Mouse (Mus musculus) embryonic facial prominence, embryonic 15.5 days (tissue): Measurements from ENCODE around the gene Ehmt1. TPM values are rescaled to one million over a fixed set of nuclear protein-coding genes. Genes with fewer than 3 reads are reported as not detected.

ENCODE experiments used
- ATAC-seq: fragments of 200-750 bp; cut with Nextera tagmentation; 2 replicates; pipeline ENCODE4 v1.8.0; 2017; ENCODE audit warnings: low read depth, moderate TSS enrichment; ENCODE audit not compliant: insufficient number of reproducible peaks, low FRiP score, low TSS enrichment
- H3K27ac ChIP-seq: fragments of 300-500 bp; sonication (generic); replicated peaks from 2 replicates; pipeline ENCODE4 v1.5.1; 2015; ENCODE audit warnings: mild to moderate bottlenecking, inconsistent platforms
- H3K27me3 ChIP-seq: fragments of 300-500 bp; sonication (generic); 2 replicates; pipeline ENCODE4 v1.6.1; 2015; ENCODE audit warnings: inconsistent platforms
- H3K36me3 ChIP-seq: fragments of 300-500 bp; sonication (generic); 2 replicates; pipeline ENCODE4 v1.6.1; 2015; ENCODE audit warnings: mild to moderate bottlenecking, inconsistent platforms
- H3K4me1 ChIP-seq: fragments of 300-500 bp; sonication (generic); 2 replicates; pipeline ENCODE4 v1.6.1; 2015; ENCODE audit warnings: inconsistent platforms
- H3K4me2 ChIP-seq: fragments of 300-500 bp; sonication (generic); replicated peaks from 2 replicates; pipeline ENCODE4 v1.6.1; 2015; ENCODE audit warnings: mild to moderate bottlenecking, inconsistent platforms
- H3K4me3 ChIP-seq: fragments of 300-500 bp; sonication (generic); replicated peaks from 2 replicates; pipeline ENCODE4 v1.5.1; 2015; ENCODE audit warnings: mild to moderate bottlenecking, inconsistent platforms
- H3K9ac ChIP-seq: fragments of 300-500 bp; sonication (generic); 2 replicates; pipeline ENCODE4 v1.6.1; 2015; ENCODE audit warnings: inconsistent platforms
- H3K9me3 ChIP-seq: fragments of 300-500 bp; sonication (generic); replicated peaks from 2 replicates; pipeline ENCODE4 v1.6.1; 2016; ENCODE audit warnings: inconsistent platforms
- WGBS: fragments of 180-500 bp; shearing (Covaris S2); methylation state at CpG from one replicate; pipeline ENCODE4 v1.1.7; 2015; 5-methylcytosine and 5-hydroxymethylcytosine counted together
- polyA plus RNA-seq: library from polyadenylated mRNA; unstranded; fragments of >200 nt; fragmentation: Nextera tagmentation; extraction: Ambion mirVana; gene quantifications from 2 replicates; pipeline ENCODE4 v1.2.1, GENCODE M21; 2015

The Ehmt1 gene
- polyA plus RNA-seq, 1 experiment from 2014 or later: 85.2 TPM

- Histone ChIP-seq H3K4me3 (no peak overlapping the region), H3K4me1 (no peaks in the 10 kb centered on the region), H3K9ac (no peak overlapping the region), H3K36me3 (peaks cover 23% of the 10 kb centered on the region), H3K4me2 (no peak overlapping the region), H3K27me3 (no peaks in the 10 kb centered on the region), H3K27ac (no peak overlapping the region), H3K9me3 (no peaks in the 10 kb centered on the region)
- WGBS: 30% methylated on average over 4 of the region's 4 CpGs
- ATAC-seq: no peak
Observed at GRCm38 (mm10) chr2:24787250-24787649, 132.2 kb downstream of the Ehmt1 start.

- H3K27me3 ChIP-seq: no peaks in the 10 kb centered on the region
- H3K4me3 ChIP-seq: no peak overlapping the region
- no peaks in the 10 kb centered on the region for H3K9me3 ChIP-seq
- 51% methylated on average over 4 of the region's 4 CpGs for WGBS
- H3K4me2 ChIP-seq: no peak overlapping the region
- H3K9ac ChIP-seq: no peak overlapping the region
- H3K27ac ChIP-seq: no peak overlapping the region
- H3K4me1 ChIP-seq: no peaks in the 10 kb centered on the region
- no peak for ATAC-seq
- no peaks in the 10 kb centered on the region for H3K36me3 ChIP-seq
Observed at GRCm38 (mm10) chr2:24781253-24781652, 138.2 kb downstream of the Ehmt1 start.

GRCm38 (mm10) chr2:24776831-24777230 is 142.6 kb downstream of the Ehmt1 start:
- Histone ChIP-seq H3K27me3 (no peaks in the 10 kb centered on the region), H3K9ac (no peak overlapping the region), H3K4me3 (no peak overlapping the region), H3K4me1 (no peaks in the 10 kb centered on the region), H3K27ac (no peak overlapping the region), H3K4me2 (no peak overlapping the region), H3K36me3 (no peaks in the 10 kb centered on the region), H3K9me3 (no peaks in the 10 kb centered on the region)
- ATAC-seq: no peak
- 18% methylated on average over 4 of the region's 5 CpGs for WGBS

DNA sequence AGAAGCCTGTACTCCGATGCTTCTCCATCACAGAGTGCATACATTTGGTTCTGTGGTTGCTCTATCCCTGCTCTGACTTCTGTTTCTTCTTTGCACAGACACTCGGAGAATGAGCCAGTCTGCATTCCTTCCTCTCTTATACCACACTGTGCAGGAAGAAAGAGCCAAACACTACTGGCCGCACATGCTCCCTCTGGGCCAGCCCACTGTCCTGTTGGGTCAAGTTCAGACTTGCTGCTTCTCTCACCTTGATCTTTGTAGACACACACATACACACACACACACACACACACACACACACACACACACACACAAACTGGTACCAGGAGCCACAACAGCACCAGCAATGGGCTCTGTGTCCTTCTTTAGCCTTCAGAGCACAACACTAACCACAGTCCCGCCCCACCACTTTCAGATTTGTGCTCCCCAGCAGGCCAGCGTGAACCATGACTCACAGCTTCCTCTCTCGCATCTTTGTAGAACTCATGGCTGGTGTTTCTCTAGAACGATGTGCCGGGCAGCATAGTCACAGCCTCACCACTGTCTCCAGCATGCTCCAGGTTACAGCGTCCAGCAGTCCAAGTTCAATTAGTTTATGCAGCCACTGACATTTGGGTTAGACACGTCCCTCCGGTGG is 143.3 kb downstream of the Ehmt1 start:
- no peaks in the 10 kb centered on the region for H3K36me3 ChIP-seq
- H3K4me1 ChIP-seq: no peaks in the 10 kb centered on the region
- no peaks in the 10 kb centered on the region for H3K27me3 ChIP-seq
- ATAC-seq: no peak
- no peak overlapping the region for H3K4me2 ChIP-seq
- no peak overlapping the region for H3K4me3 ChIP-seq
- no peak overlapping the region for H3K9ac ChIP-seq
- H3K9me3 ChIP-seq: no peaks in the 10 kb centered on the region
- WGBS: 73% methylated on average over 11 of the region's 11 CpGs
- no peak overlapping the region for H3K27ac ChIP-seq

GRCm38 (mm10) chr2:24774832-24775231 is 144.6 kb downstream of the Ehmt1 start:
- ATAC-seq: no peak
- H3K27ac ChIP-seq: no peak overlapping the region
- H3K36me3 ChIP-seq: no peaks in the 10 kb centered on the region
- no peaks in the 10 kb centered on the region for H3K4me1 ChIP-seq
- H3K4me2 ChIP-seq: no peak overlapping the region
- 56% methylated on average over 7 of the region's 7 CpGs for WGBS
- H3K27me3 ChIP-seq: no peaks in the 10 kb centered on the region
- H3K9me3 ChIP-seq: no peaks in the 10 kb centered on the region
- H3K4me3 ChIP-seq: no peak overlapping the region
- no peak overlapping the region for H3K9ac ChIP-seq

DNA sequence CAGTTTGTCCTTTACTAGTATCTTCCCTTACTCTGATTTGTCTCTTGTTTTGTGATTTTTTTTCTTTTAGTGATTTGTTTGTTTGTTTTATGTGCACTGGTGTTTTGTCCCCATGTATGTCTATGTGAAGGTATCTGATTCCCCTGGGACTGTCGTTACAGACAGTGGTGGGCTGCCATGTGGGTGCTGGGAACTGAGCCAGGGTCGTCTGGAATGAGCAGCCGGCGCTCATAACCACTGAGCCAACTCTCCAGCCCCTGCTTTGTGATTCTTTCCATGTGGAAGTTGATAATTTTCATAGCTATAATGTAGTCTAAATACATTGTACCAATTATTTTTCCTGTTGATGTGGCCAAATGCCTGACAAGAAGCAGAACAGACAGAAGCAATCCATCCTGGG is 148.6 kb downstream of the Ehmt1 start:
- Histone ChIP-seq H3K27me3 (no peaks in the 10 kb centered on the region), H3K9ac (no peak overlapping the region), H3K9me3 (no peaks in the 10 kb centered on the region), H3K4me2 (no peak overlapping the region), H3K4me3 (no peak overlapping the region), H3K36me3 (no peaks in the 10 kb centered on the region), H3K4me1 (no peaks in the 10 kb centered on the region), H3K27ac (no peak overlapping the region)
- no peak for ATAC-seq
- WGBS: 55% methylated on average over 4 of the region's 4 CpGs

DNA sequence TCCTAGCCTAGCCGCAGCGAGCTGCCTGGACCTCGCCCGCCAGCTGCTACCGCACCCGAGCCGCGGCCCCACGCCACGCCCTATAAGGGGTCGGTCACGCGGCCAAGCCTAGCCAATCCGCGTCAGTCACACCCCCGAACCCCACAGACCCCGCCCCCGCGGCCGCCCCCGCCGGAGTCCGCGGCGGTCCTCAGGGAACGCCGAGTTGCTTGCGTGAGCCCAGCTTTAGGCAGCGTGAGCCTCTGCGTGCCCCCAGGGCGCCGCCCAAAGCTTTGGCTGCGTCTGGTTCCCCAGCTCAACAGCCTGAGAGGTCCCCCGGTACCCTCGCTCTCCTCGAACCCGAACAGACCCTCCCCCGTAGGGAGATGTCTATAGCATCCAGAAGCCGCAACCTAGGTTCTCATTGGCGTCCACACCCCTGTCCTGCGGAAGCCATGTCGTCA is 156.3 kb downstream of the Ehmt1 start, which contains the start of gene Cacna1b:
Gene Cacna1b (minus strand): TSS at position 38 of the 443 bp plus-strand sequence.
- Histone ChIP-seq H3K27me3 (peaks cover 25% of the 10 kb centered on the region), H3K4me2 (peak within 1 kb of the TSS; percentile 99), H3K9me3 (no peaks in the 10 kb centered on the region), H3K4me1 (peaks cover 22% of the 10 kb centered on the region), H3K9ac (0 out of 2 replicates have a peak within 1 kb of the TSS, but pooled peaks have one; percentile 7), H3K27ac (no peak within 1 kb of the TSS), H3K4me3 (peak within 1 kb of the TSS; percentile 57), H3K36me3 (no peaks in the 10 kb centered on the region)
- peak; percentile 91 for ATAC-seq
- under 1% methylated on average over 42 of the region's 42 CpGs for WGBS

- WGBS: under 1% methylated on average over 52 of the region's 52 CpGs
- no peaks in the 10 kb centered on the region for H3K36me3 ChIP-seq
- peak overlapping the region; percentile 99 for H3K4me2 ChIP-seq
- H3K27ac ChIP-seq: no peak overlapping the region
- peaks cover 22% of the 10 kb centered on the region for H3K4me1 ChIP-seq
- peak overlapping the region; percentile 57 for H3K4me3 ChIP-seq
- peaks cover 25% of the 10 kb centered on the region for H3K27me3 ChIP-seq
- ATAC-seq: peak; percentile 39
- no peaks in the 10 kb centered on the region for H3K9me3 ChIP-seq
- no peak overlapping the region for H3K9ac ChIP-seq
Observed at GRCm38 (mm10) chr2:24762446-24762960, 156.9 kb downstream of the Ehmt1 start.

DNA sequence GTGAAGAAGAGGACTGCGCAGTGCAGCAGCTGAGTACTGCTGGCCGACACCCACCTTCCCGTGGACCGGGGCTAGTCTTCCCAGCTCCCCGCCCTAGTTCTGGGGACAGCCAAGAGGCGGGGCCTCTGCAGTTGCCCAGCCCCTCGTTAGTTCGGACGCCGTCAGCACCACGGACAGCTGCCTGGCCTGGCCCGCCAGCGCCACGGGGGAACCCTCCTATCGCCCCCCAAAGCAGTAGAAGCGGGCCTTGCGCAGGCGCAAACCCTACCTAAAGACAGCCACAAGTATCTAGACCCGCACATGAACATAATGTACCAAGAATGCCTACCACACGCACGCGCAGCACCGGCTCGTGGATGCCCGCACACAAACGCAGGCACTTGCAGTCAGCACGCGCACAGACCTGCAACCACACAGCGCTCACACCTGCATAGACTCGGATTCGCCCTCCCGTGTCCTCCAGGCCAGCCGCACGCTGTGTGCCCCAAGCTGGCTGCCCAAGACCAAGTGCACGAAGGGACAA is 157.4 kb downstream of the Ehmt1 start:
- H3K4me1 ChIP-seq: peaks cover 22% of the 10 kb centered on the region
- H3K4me2 ChIP-seq: peak overlapping the region; percentile 99
- 0 out of 2 replicates have a peak, but pooled peaks have one; percentile 56 for ATAC-seq
- peak overlapping the region; percentile 57 for H3K4me3 ChIP-seq
- no peaks in the 10 kb centered on the region for H3K9me3 ChIP-seq
- no peak overlapping the region for H3K27ac ChIP-seq
- 0% methylated on average over 35 of the region's 35 CpGs for WGBS
- H3K9ac ChIP-seq: no peak overlapping the region
- H3K36me3 ChIP-seq: no peaks in the 10 kb centered on the region
- H3K27me3 ChIP-seq: peaks cover 25% of the 10 kb centered on the region

DNA sequence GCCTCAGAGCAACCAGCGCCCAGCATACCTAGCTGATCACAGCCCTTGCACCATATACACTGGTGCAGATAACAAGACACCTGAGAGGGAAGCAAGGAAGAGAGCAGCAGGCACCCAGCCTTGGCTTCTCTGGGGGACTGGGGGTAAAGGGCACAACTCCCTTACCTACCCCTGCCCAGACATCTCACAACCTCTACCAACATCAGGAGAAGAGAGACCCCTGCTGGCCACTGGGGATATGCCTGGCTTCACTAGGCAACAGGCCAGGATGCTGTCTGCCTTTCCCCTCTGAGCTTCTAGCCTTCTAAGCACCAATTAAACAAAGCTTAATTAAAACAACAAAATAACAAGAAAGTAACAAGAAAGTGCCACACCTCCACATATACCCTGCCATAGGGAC is 164.1 kb downstream of the Ehmt1 start:
- Histone ChIP-seq H3K4me3 (no peak overlapping the region), H3K4me2 (no peak overlapping the region), H3K36me3 (no peaks in the 10 kb centered on the region), H3K4me1 (no peaks in the 10 kb centered on the region), H3K27ac (no peak overlapping the region), H3K9ac (no peak overlapping the region), H3K9me3 (no peaks in the 10 kb centered on the region), H3K27me3 (no peaks in the 10 kb centered on the region)
- 100% methylated on average over 1 of the region's 1 CpGs for WGBS
- no peak for ATAC-seq

GRCm38 (mm10) chr2:24752599-24752998 is 166.8 kb downstream of the Ehmt1 start:
- WGBS: 49% methylated on average over 4 of the region's 4 CpGs
- Histone ChIP-seq H3K9ac (no peak overlapping the region), H3K4me2 (no peak overlapping the region), H3K36me3 (no peaks in the 10 kb centered on the region), H3K9me3 (no peaks in the 10 kb centered on the region), H3K4me3 (no peak overlapping the region), H3K27me3 (no peaks in the 10 kb centered on the region), H3K27ac (no peak overlapping the region), H3K4me1 (no peaks in the 10 kb centered on the region)
- no peak for ATAC-seq
